Mouse (Mus musculus): ENCODE data around the gene Rae1.
A peak's percentile ranks its signal among the peaks of the same experiment; 100 is the strongest.

DNA sequence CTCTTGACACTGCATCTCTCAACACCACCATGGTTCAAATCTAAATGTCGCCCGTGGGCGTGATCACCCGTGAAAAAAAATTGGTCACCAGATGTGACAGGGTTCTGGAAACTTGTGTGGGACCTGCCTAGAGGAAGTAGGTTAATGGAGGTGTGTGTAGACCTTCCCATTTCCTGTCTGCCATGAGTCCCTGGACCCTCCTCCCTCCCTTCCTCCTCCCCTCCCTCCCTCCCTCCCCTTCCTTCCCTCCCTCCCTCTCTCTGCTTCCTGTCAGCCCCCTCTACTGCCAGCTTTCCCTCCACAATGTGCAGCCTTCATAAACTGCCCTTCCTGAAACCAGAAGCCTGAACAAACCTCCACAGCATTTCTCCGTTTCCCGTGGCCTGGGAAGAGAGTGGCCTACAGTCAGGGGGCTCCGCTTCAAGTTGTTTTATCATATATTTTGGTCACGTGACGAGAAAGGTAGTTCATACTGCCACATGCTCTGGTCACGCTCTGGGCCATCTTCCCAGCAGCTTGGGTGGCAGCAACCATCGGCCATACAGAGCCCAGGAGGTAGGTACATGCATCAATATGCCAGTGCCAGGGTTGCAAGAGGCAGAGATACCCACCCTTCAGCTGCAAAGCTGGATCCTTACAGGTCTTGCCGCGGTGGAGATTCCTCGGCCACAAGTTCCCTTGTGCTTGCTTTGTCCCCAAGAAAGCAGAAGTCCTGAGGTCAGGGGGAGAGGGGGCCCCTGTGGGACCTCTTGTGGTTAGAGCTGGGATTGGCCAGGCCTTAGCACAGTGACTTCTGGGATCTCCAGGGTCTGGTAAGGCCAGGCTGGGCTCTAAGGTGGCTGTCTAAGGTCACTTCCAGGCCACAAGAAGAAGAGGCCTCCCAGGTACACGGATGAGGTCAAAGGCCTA, 61.8 kb downstream of the Rae1 start:
- TF ChIP-seq CTCF (IDR thresholded peaks at IDR 0.05; ENCODE audit: borderline replicate concordance, extremely low read depth, insufficient read depth, insufficient read length) (0 out of 2 replicates have a peak, but pooled peaks have one; percentile 8), POLR2A (IDR thresholded peaks at IDR 0.05; ENCODE audit: borderline replicate concordance, extremely low read depth, insufficient read depth, insufficient read length, poor library complexity, severe bottlenecking) (no peak)

All from brain, embryonic 14.5 days (tissue).